ENCODE assay signal across 9 mouse cellular contexts in the genomic region with DNA sequence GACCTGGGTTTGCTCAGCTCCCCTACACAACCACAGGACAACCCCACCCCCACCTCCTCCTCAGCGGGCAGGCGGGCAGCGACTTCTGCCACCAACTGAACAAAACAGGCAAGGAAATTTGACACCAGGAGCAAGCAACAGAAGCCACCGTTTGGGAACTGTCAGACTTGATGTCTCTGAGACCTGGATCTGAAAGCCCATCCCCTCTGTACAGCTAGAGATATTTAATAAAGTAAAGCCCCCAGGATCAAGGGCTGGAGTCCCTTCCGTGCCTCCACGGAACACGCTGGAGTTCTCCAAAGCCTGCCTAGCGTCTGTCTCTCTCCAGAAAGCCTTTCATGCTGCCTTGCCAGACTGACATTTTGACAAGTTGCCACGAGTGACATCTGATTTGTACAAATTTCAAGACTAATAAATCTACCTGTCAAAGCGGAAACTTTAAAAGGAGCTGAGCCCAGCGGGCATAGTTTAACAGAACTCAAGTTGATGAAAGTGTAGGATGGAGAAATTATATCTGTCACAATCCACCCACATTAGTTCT.
DNase-seq lines count a peak whose midpoint lies in the region; ATAC-seq and TF ChIP-seq lines count a peak whose summit lies in the region.
"Had no signal": no experiment of that assay in that cellular context is flagged by ENCODE, and none has a peak within 500 bp of the region (broad histone marks: within the 10 kb centered on the region; RNA-seq: fewer than 3 reads in every experiment).

No protein-coding gene starts in this region.

- H3K27me3 ChIP-seq in heart, adult 2 months (ENCODE audit: control insufficient read depth, insufficient read depth, low read length): no peaks in the 10 kb centered on the region
- H3K27me3 ChIP-seq in stomach, embryonic 16.5 days (ENCODE audit: control insufficient read depth, insufficient read depth, low read length): peaks cover 3% of the 10 kb centered on the region; the same call in 1 of the 2 replicates
- H3K27me3 ChIP-seq in stomach, postnatal 0 days (ENCODE audit: control insufficient read depth, insufficient read depth, low read length): no peaks in the 10 kb centered on the region
- H3K27me3 ChIP-seq in heart, embryonic 16.5 days (ENCODE audit: control insufficient read depth, insufficient read depth, low read length): peaks cover 21% of the 10 kb centered on the region

- no peak overlapping the region for H3K9ac ChIP-seq in heart, adult 2 months (ENCODE audit: low read depth, low read length)
- 0 out of 2 replicates have a peak overlapping the region, but pooled peaks have one; percentile 5 for H3K9ac ChIP-seq in stomach, embryonic 16.5 days (ENCODE audit: low read length)
- no peak overlapping the region for H3K9ac ChIP-seq in stomach, postnatal 0 days (ENCODE audit: low read length)
- no peak overlapping the region for H3K9ac ChIP-seq in heart, embryonic 16.5 days (ENCODE audit: low read length)

- TF ChIP-seq POLR2A in heart, adult 2 months (IDR thresholded peaks at IDR 0.05; ENCODE audit: insufficient read depth, low read depth, low read length): no peak

- TF ChIP-seq EP300 in heart, adult 2 months (IDR thresholded peaks at IDR 0.05; ENCODE audit: insufficient read depth, low read depth, low read length): no peak
- TF ChIP-seq EP300 in stomach, postnatal 0 days (optimal IDR thresholded peaks at IDR 0.05): no peak

- no peak for ATAC-seq in stomach, embryonic 16.5 days (ENCODE audit: insufficient read depth, low FRiP score)
- ATAC-seq in stomach, postnatal 0 days (ENCODE audit: low FRiP score, low TSS enrichment): no peak
- ATAC-seq in heart, embryonic 16.5 days (replicated peaks; ENCODE audit: extremely low read depth, insufficient read depth, low FRiP score): no peak

- H3K4me2 ChIP-seq in stomach, embryonic 16.5 days (ENCODE audit: low read depth, low read length): no peak overlapping the region
- no peak overlapping the region for H3K4me2 ChIP-seq in stomach, postnatal 0 days (replicated peaks; ENCODE audit: low read depth)
- peak overlapping the region; percentile 47 for H3K4me2 ChIP-seq in heart, embryonic 16.5 days (ENCODE audit: low read depth, low read length)

- intact Hi-C loops in heart, adult 2 months (cut with DNase I): loop anchor here (5.0 kb wide), 1 partner anchor 169 kb away; a partner anchor contains a TSS
- intact Hi-C loops in heart, postnatal 36 days (cut with DNase I): no loop called here
- intact Hi-C loops in left cerebral cortex, postnatal 36 days (cut with DNase I): loop anchor here (5.0 to 10.0 kb wide), 2 partner anchors 169 to 273 kb away; a partner anchor contains a TSS

- peak in 1 of 2 experiments; percentile 28 for DNase-seq in heart, adult 2 months
- DNase-seq in heart, postnatal 36 days: no peak
- no peak for DNase-seq in stomach, postnatal 0 days (ENCODE audit: low spot score)
- DNase-seq in yolk sac, embryonic 10.5 days (ENCODE audit: low spot score): peak; percentile 13
- no peak for DNase-seq in urinary bladder, postnatal 25 days (ENCODE audit: low spot score)
- DNase-seq in left cerebral cortex, postnatal 36 days (ENCODE audit: low spot score in 2 of 2): no peak

- no peaks in the 10 kb centered on the region for H3K36me3 ChIP-seq in heart, adult 2 months (ENCODE audit: control insufficient read depth, insufficient read depth, low read length)
- no peaks in the 10 kb centered on the region for H3K36me3 ChIP-seq in stomach, embryonic 16.5 days (ENCODE audit: control insufficient read depth, insufficient read depth, low read length)
- no peaks in the 10 kb centered on the region for H3K36me3 ChIP-seq in stomach, postnatal 0 days (ENCODE audit: control insufficient read depth, insufficient read depth, low read length)
- no peaks in the 10 kb centered on the region for H3K36me3 ChIP-seq in heart, embryonic 16.5 days (ENCODE audit: control insufficient read depth, insufficient read depth)

- peaks cover 9% of the 10 kb centered on the region for H3K4me1 ChIP-seq in heart, adult 2 months (ENCODE audit: control insufficient read depth, insufficient read depth, low read length)
- peaks cover 49% of the 10 kb centered on the region for H3K4me1 ChIP-seq in stomach, embryonic 16.5 days (ENCODE audit: control insufficient read depth, insufficient read depth, low read length)
- peaks cover 6% of the 10 kb centered on the region; the same call in 1 of the 2 replicates for H3K4me1 ChIP-seq in stomach, postnatal 0 days (replicated peaks; ENCODE audit: control insufficient read depth, insufficient read depth)
- peaks cover 37% of the 10 kb centered on the region for H3K4me1 ChIP-seq in heart, embryonic 16.5 days (ENCODE audit: control insufficient read depth, insufficient read depth, low read length)

- TF ChIP-seq CTCF in heart, adult 2 months (IDR thresholded peaks at IDR 0.05): no peak
- no peak for TF ChIP-seq CTCF in stomach, postnatal 0 days (IDR thresholded peaks at IDR 0.05; ENCODE audit: low read depth)

- H3K4me3 ChIP-seq in heart, adult 2 months: no peak overlapping the region
- no peak overlapping the region for H3K4me3 ChIP-seq in stomach, embryonic 16.5 days (replicated peaks; ENCODE audit: low read length)
- no peak overlapping the region for H3K4me3 ChIP-seq in stomach, postnatal 0 days (ENCODE audit: low read depth, low read length)
- no peak overlapping the region for H3K4me3 ChIP-seq in heart, embryonic 16.5 days (ENCODE audit: low read length)
- H3K4me3 ChIP-seq: erythroblast, embryonic 14.5 days had no signal

- no peaks in the 10 kb centered on the region for H3K79me2 ChIP-seq in heart, adult 2 months (replicated peaks; ENCODE audit: control insufficient read depth, insufficient read depth, low read length)

- H3K27ac ChIP-seq in heart, adult 2 months: peak overlapping the region; percentile 23; the same call in 1 of the 2 replicates
- H3K27ac ChIP-seq in stomach, embryonic 16.5 days (ENCODE audit: low read length): no peak overlapping the region
- H3K27ac ChIP-seq in stomach, postnatal 0 days (replicated peaks): no peak overlapping the region
- no peak overlapping the region for H3K27ac ChIP-seq in heart, embryonic 16.5 days (ENCODE audit: low read length)

- H3K9me3 ChIP-seq in stomach, embryonic 16.5 days (replicated peaks; ENCODE audit: control insufficient read depth, low read length): no peaks in the 10 kb centered on the region
- H3K9me3 ChIP-seq in stomach, postnatal 0 days (ENCODE audit: control insufficient read depth, low read length): no peaks in the 10 kb centered on the region
- H3K9me3 ChIP-seq in heart, embryonic 16.5 days (replicated peaks; ENCODE audit: control insufficient read depth, low read length): no peaks in the 10 kb centered on the region

- WGBS in heart, adult 2 months: 55% methylated on average over 11 of the region's 11 CpGs
- 21% methylated on average over 11 of the region's 11 CpGs for WGBS in stomach, embryonic 16.5 days
- WGBS in stomach, postnatal 0 days: 31% methylated on average over 11 of the region's 11 CpGs
- 24% methylated on average over 11 of the region's 11 CpGs for WGBS in heart, embryonic 16.5 days
